Mouse (Mus musculus): ENCODE results near the gene Mmd2.

Mmd2 gene

GRCm38 (mm10) chr5:142608259-142608988, at the start of gene Mmd2:
Gene Mmd2, minus strand, starts transcription at chr5:142608800.
- in situ Hi-C loops (cut with MboI, MseI) = no loop called here

GRCm38 (mm10) chr5:142652266-142652665, 43.7 kb upstream of the Mmd2 start:
- in situ Hi-C loops (cut with MboI, MseI) = no loop called here

- in situ Hi-C loops (cut with MboI, MseI) = no loop called here
Measured at GRCm38 (mm10) chr5:142650794-142651497, 42.3 kb upstream of the Mmd2 start.

- in situ Hi-C loops (cut with MboI, MseI) = no loop called here
Measured at GRCm38 (mm10) chr5:142650390-142650789, 41.8 kb upstream of the Mmd2 start.

- in situ Hi-C loops (cut with MboI, MseI) = no loop called here
Measured at GRCm38 (mm10) chr5:142649460-142650050, 41.0 kb upstream of the Mmd2 start.

GRCm38 (mm10) chr5:142648162-142648561, 39.6 kb upstream of the Mmd2 start:
- in situ Hi-C loops (cut with MboI, MseI) = no loop called here

- in situ Hi-C loops (cut with MboI, MseI) = no loop called here
Measured at GRCm38 (mm10) chr5:142641331-142642051, 32.9 kb upstream of the Mmd2 start.

GRCm38 (mm10) chr5:142640088-142640487, 31.5 kb upstream of the Mmd2 start:
- in situ Hi-C loops (cut with MboI, MseI) = no loop called here

- in situ Hi-C loops (cut with MboI, MseI) = no loop called here
Measured at GRCm38 (mm10) chr5:142637823-142638222, 29.2 kb upstream of the Mmd2 start.

- in situ Hi-C loops (cut with MboI, MseI) = no loop called here
Measured at GRCm38 (mm10) chr5:142630224-142630623, 21.6 kb upstream of the Mmd2 start.

GRCm38 (mm10) chr5:142629663-142630025, 21.0 kb upstream of the Mmd2 start:
- in situ Hi-C loops (cut with MboI, MseI) = no loop called here

GRCm38 (mm10) chr5:142628726-142629662, 20.4 kb upstream of the Mmd2 start:
- in situ Hi-C loops (cut with MboI, MseI) = no loop called here

- in situ Hi-C loops (cut with MboI, MseI) = no loop called here
Measured at GRCm38 (mm10) chr5:142627398-142627797, 18.8 kb upstream of the Mmd2 start, which contains the start of gene Wipi2. Gene Wipi2, plus strand, starts transcription at chr5:142627698.

GRCm38 (mm10) chr5:142623080-142623479, 14.5 kb upstream of the Mmd2 start:
- in situ Hi-C loops (cut with MboI, MseI) = no loop called here

GRCm38 (mm10) chr5:142622134-142622533, 13.5 kb upstream of the Mmd2 start:
- in situ Hi-C loops (cut with MboI, MseI) = no loop called here

- in situ Hi-C loops (cut with MboI, MseI) = no loop called here
Measured at GRCm38 (mm10) chr5:142621421-142621820, 12.8 kb upstream of the Mmd2 start.

- in situ Hi-C loops (cut with MboI, MseI) = no loop called here
Measured at GRCm38 (mm10) chr5:142619866-142620265, 11.3 kb upstream of the Mmd2 start.

- in situ Hi-C loops (cut with MboI, MseI) = no loop called here
Measured at GRCm38 (mm10) chr5:142616326-142616725, 7.7 kb upstream of the Mmd2 start.

- in situ Hi-C loops (cut with MboI, MseI) = no loop called here
Measured at GRCm38 (mm10) chr5:142615638-142616037, 7.0 kb upstream of the Mmd2 start.

- in situ Hi-C loops (cut with MboI, MseI) = no loop called here
Measured at GRCm38 (mm10) chr5:142614513-142614912, 5.9 kb upstream of the Mmd2 start.

GRCm38 (mm10) chr5:142610362-142610761, 1.8 kb upstream of the Mmd2 start:
- in situ Hi-C loops (cut with MboI, MseI) = no loop called here
